Mouse (Mus musculus): ENCODE results near the gene Abcc3.

DNA sequence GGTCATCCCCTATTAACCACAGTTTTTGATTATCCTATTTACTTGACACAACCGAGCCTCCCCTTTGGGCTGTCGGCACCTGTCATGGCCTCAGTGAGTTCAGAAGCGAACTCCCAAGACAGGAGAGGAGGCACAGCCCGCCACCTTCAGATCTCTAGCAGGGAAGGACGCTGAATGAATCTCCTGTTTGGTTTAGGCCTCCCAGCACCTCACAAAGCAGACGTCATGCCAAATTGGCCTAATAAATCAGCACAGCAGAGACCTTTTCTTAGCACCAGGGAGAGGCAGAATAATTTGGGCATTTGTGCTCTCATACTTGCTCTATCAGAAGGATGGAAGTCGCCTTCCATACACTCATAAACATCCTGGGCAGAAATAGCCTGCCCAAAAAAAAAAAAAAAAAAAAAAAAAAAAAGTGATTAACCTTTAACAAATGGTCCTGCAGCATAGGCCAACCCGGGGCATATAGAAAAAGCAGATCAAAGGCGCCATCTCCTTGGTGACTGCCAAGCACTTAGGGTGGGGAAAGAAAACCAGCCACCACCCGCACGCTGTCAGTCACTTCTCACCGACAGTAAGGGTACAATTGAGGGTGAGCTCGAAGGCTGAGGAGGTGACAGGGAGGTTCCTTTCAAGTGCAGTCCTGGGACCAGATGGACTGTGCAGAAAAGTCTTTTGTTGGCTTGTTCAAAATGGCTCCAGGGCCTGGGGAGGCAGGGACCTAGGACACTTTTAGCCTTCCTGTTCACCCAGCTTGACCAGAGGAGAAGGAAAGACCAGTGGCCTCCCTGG lies 50.5 kb downstream of the Abcc3 start:
- TF ChIP-seq GATA1 (IDR thresholded peaks at IDR 0.05; ENCODE audit: borderline replicate concordance, low read length) (no peak), FLI1 (IDR thresholded peaks at IDR 0.05; ENCODE audit: low read length) (no peak)

Data from megakaryocyte, embryonic 14.5 days (primary cell).